Mouse (Mus musculus): ENCODE measurements around the gene Fbxw16. TPM values are rescaled to one million over a fixed set of nuclear protein-coding genes. Genes with fewer than 3 reads are reported as not detected.
"Not testable (repeated sequence)": the region's sequence is repeated elsewhere in the genome, so short reads cannot be mapped to it uniquely, and the experiment has no call there.

Gene Fbxw16
- not detected for total RNA-seq (2021)
- long read RNA-seq, experiment 1: 0 reads
- long read RNA-seq, experiment 2: 0 reads

- no peak for DNase-seq (ENCODE audit: low spot score)
Observed at GRCm38 (mm10) chr9:109449040-109449439, at the start of gene Fbxw16. Gene Fbxw16 (minus strand): TSS chr9:109449140.

GRCm38 (mm10) chr9:109495775-109496174 lies 46.8 kb upstream of the Fbxw16 start, which contains the start of gene Fbxw19:
Gene Fbxw19 (minus strand): TSS chr9:109495875.
- DNase-seq (ENCODE audit: low spot score): not testable (repeated sequence)

- DNase-seq (ENCODE audit: low spot score): no peak
Observed at GRCm38 (mm10) chr9:109432956-109433355, 16.0 kb downstream of the Fbxw16 start.

GRCm38 (mm10) chr9:109404196-109404595 lies 44.7 kb downstream of the Fbxw16 start, which contains the start of gene Fbxw22:
Gene Fbxw22 (minus strand): TSS chr9:109404296.
- DNase-seq (ENCODE audit: low spot score): not testable (repeated sequence)

Other genes starting within 250 kb of the Fbxw16 start
- not detected for gene Fbxw20, start 214.4 kb downstream of the Fbxw16 start, total RNA-seq (2021)
- gene Fbxw14, start 161.5 kb downstream of the Fbxw16 start, total RNA-seq (2021): not detected
- not detected for gene Fbxw28, start 109.5 kb downstream of the Fbxw16 start, total RNA-seq (2021)
- not detected for gene Fbxw22, start 44.8 kb downstream of the Fbxw16 start, total RNA-seq (2021)
- not detected for gene Fbxw19, start 46.7 kb upstream of the Fbxw16 start, total RNA-seq (2021)
- gene Fbxw15, start 119.1 kb upstream of the Fbxw16 start, total RNA-seq (2021): not detected
- gene Fbxw24, start 176.9 kb upstream of the Fbxw16 start, total RNA-seq (2021): not detected
- not detected for gene Fbxw25, start 215.5 kb upstream of the Fbxw16 start, total RNA-seq (2021)